Mouse (Mus musculus): ENCODE results near the gene Dido1. TPM values are rescaled to one million over a fixed set of nuclear protein-coding genes. Genes with fewer than 3 reads are reported as not detected.
A peak's percentile ranks its signal among the peaks of the same experiment; 100 is the strongest.

The Dido1 gene
- total and polyA plus RNA-seq, 3 experiments: 17.8 to 35.1 (median 30.1) TPM

GRCm38 (mm10) chr2:180701767-180702621 is 7.8 kb downstream of the Dido1 start:
- Histone ChIP-seq H3K9me3 (replicated peaks; ENCODE audit: insufficient read depth, low read length) (no peaks in the 10 kb centered on the region), H3K4me1 (ENCODE audit: control insufficient read depth in 1 of 2, insufficient read depth in 2 of 2, low read length in 2 of 2) (peaks cover 29 to 57% of the 10 kb centered on the region in 2 experiments), H3K79me2 (ENCODE audit: control insufficient read depth, insufficient read depth, low read length, poor library complexity) (peaks cover 85% of the 10 kb centered on the region), H3K27ac (ENCODE audit: control insufficient read depth, low read depth, low read length) (peak overlapping the region; percentile 82), H3K36me3 (ENCODE audit: control insufficient read depth in 1 of 2, insufficient read depth in 2 of 2, low read length in 2 of 2) (peaks cover 5 to 56% of the 10 kb centered on the region in 2 experiments; a peak in 3 of 4 replicates), H3K9ac (ENCODE audit: control insufficient read depth, low read depth, low read length, poor library complexity, severe bottlenecking) (peak overlapping the region; percentile 99), H3K27me3 (ENCODE audit: control insufficient read depth in 1 of 2, insufficient read depth in 2 of 2, low read length in 2 of 2) (no peaks in the 10 kb centered on the region), H3K4me3 (ENCODE audit: control insufficient read depth in 1 of 2, insufficient read depth in 1 of 2, low read depth in 2 of 2, low read length in 2 of 2) (peak overlapping the region; percentile 84 to 95)
- peak; percentile 92 for DNase-seq (ENCODE audit: low read depth, low spot score)
- no peak for TF ChIP-seq MEF2A (IDR thresholded peaks at IDR 0.05; ENCODE audit: extremely low read depth, insufficient replicate concordance, low read depth, low read length, poor library complexity, severe bottlenecking)
- TF ChIP-seq MXI1 (IDR thresholded peaks at IDR 0.05; ENCODE audit: low read depth, low read length): peak; percentile 66
- TF ChIP-seq JUND (IDR thresholded peaks at IDR 0.05; ENCODE audit: low read depth, low read length): no peak
- TF ChIP-seq USF2 (IDR thresholded peaks at IDR 0.05; ENCODE audit: borderline replicate concordance in 1 of 2, insufficient read depth in 1 of 2, low read depth in 1 of 2, low read length in 2 of 2): no peak
- no peak for TF ChIP-seq EP300 (IDR thresholded peaks at IDR 0.05; ENCODE audit: low read depth in 1 of 2, low read length in 2 of 2)
- TF ChIP-seq RAD21 (IDR thresholded peaks at IDR 0.05; ENCODE audit: low read depth, low read length): no peak
- TF ChIP-seq NRF1 (IDR thresholded peaks at IDR 0.05; ENCODE audit: insufficient read depth, low read depth, low read length, poor library complexity, severe bottlenecking): peak; percentile 84
- peak; percentile 48; the same call in 1 of the 2 replicates for TF ChIP-seq ZMIZ1 (IDR thresholded peaks at IDR 0.05; ENCODE audit: low read depth, low read length)
- no peak for TF ChIP-seq ZNF384 (IDR thresholded peaks at IDR 0.05; ENCODE audit: low read depth, low read length)
- TF ChIP-seq MAZ (IDR thresholded peaks at IDR 0.05; ENCODE audit: low read depth, low read length): no peak
- peak; percentile 63; the same call in 1 of the 2 replicates for TF ChIP-seq SIN3A (IDR thresholded peaks at IDR 0.05; ENCODE audit: low read length)
- peak; percentile 73 for TF ChIP-seq TCF12 (IDR thresholded peaks at IDR 0.05; ENCODE audit: low read depth, low read length)
- TF ChIP-seq MAFK (IDR thresholded peaks at IDR 0.05; ENCODE audit: borderline replicate concordance, low read depth, low read length): no peak
- TF ChIP-seq CHD2 (IDR thresholded peaks at IDR 0.05; ENCODE audit: low read length): no peak
- peak; percentile 40; the same call in 1 of the 2 replicates for TF ChIP-seq KAT2A (conservative IDR thresholded peaks at IDR 0.05; ENCODE audit: low read depth, low read length)
- TF ChIP-seq HCFC1 (IDR thresholded peaks at IDR 0.05; ENCODE audit: low read depth, low read length): peak; percentile 88
- TF ChIP-seq POLR2AphosphoS5 (IDR thresholded peaks at IDR 0.05; ENCODE audit: borderline replicate concordance, low read depth, low read length): no peak
- 0 out of 2 replicates have a peak, but pooled peaks have one; percentile 66 for TF ChIP-seq TBP (IDR thresholded peaks at IDR 0.05; ENCODE audit: low read depth, low read length)
- TF ChIP-seq ETS1 (IDR thresholded peaks at IDR 0.05; ENCODE audit: low read depth, low read length): no peak
- no peak for TF ChIP-seq USF1 (IDR thresholded peaks at IDR 0.05; ENCODE audit: low read depth, low read length)
- peak; percentile 88 for TF ChIP-seq ELF1 (IDR thresholded peaks at IDR 0.05; ENCODE audit: low read depth, low read length)
- no peak for TF ChIP-seq BHLHE40 (IDR thresholded peaks at IDR 0.05; ENCODE audit: borderline replicate concordance, low read depth, low read length)
- TF ChIP-seq POLR2AphosphoS2 (IDR thresholded peaks at IDR 0.05; ENCODE audit: low read length): peak; percentile 78; the same call in 1 of the 2 replicates
- TF ChIP-seq ZC3H11A (IDR thresholded peaks at IDR 0.05; ENCODE audit: low read depth, low read length): no peak
- TF ChIP-seq MAX (IDR thresholded peaks at IDR 0.05; ENCODE audit: low read length): peak; percentile 78
- peak; percentile 50 for TF ChIP-seq NELFE (IDR thresholded peaks at IDR 0.05; ENCODE audit: low read depth, low read length)
- TF ChIP-seq MYB (IDR thresholded peaks at IDR 0.05; ENCODE audit: low read depth, low read length): no peak
- TF ChIP-seq GATA1 (IDR thresholded peaks at IDR 0.05; ENCODE audit: low read depth, low read length): no peak
- TF ChIP-seq ZKSCAN1 (IDR thresholded peaks at IDR 0.05; ENCODE audit: low read depth, low read length): no peak
- TF ChIP-seq MYC (IDR thresholded peaks at IDR 0.05; ENCODE audit: low read depth, low read length): 0 out of 2 replicates have a peak, but pooled peaks have one; percentile 38
- no peak; a peak in 1 of 6 replicates for TF ChIP-seq CTCF (IDR thresholded peaks at IDR 0.05 in 2 of 3, conservative IDR thresholded peaks at IDR 0.05 in 1 of 3; ENCODE audit: control insufficient read depth in 1 of 3, insufficient read depth in 1 of 3, low read depth in 2 of 3, low read length in 3 of 3, poor library complexity in 1 of 3, severe bottlenecking in 1 of 3)
- no peak; the same call in 1 of the 2 replicates for TF ChIP-seq RCOR1 (IDR thresholded peaks at IDR 0.05; ENCODE audit: low read depth, low read length)
- no peak for TF ChIP-seq GABPA (IDR thresholded peaks at IDR 0.05; ENCODE audit: low read depth, low read length)
- no peak for TF ChIP-seq SMC3 (IDR thresholded peaks at IDR 0.05; ENCODE audit: low read depth, low read length)
- TF ChIP-seq TAL1 (IDR thresholded peaks at IDR 0.05; ENCODE audit: low read length): no peak
